Mouse (Mus musculus): ENCODE measurements at regions not wholly inside any gene's neighbourhood (a gene's known extent, or its start where the extent isn't known, plus 50 kb on each side); places are given as distances from the start of the nearest gene placed in this dataset.

GRCm38 (mm10) chr3:143333339-143333738 is 451.5 kb upstream of the Pkn2 start:
- TF ChIP-seq POLR2A (IDR thresholded peaks at IDR 0.05; ENCODE audit: low read depth, low read length) (no peak), CTCF (IDR thresholded peaks at IDR 0.05; ENCODE audit: borderline replicate concordance, insufficient read depth, low read length) (no peak)
